Mouse (Mus musculus): ENCODE data around the gene Lrrc74b. TPM values are rescaled to one million over a fixed set of nuclear protein-coding genes. Genes with fewer than 3 reads are reported as not detected.
A peak's percentile ranks its signal among the peaks of the same experiment; 100 is the strongest.

The Lrrc74b gene
- 0.15 TPM in 1 of 2 replicates, not detected in the other for polyA plus RNA-seq (2014; fragmentation: Nextera tagmentation; extraction: Ambion mirVana)

DNA sequence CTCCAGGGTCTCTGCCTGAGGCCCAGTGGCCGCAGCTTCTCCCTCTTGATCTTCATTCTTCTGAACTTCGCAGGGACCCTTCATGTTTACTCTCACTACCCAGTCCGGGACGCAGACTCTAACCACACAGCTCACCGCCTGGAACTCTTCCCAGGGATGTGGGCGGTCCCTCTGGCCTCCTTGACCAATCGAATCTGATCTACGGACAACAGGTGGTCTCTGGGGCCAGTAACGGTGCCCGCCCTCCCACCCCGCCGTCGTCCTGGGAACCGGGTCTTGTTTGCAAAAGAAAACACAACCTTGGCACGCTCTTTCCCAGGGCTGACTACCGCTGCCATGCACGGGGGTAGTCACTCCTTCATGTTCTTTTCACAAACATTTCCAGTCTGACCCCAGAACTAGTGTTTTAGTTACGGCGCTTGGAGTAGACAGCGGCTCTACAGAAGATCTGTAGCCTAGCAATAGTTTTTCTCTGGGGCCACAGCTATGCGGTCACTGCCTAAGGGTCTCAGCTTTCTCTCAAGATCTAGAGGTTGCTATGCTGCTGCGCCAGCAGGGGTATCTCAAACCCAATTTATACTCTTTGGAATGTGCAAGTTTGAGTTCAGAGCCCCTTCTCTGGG, at the start of gene Lrrc74b:
TSS of gene Lrrc74b (minus strand) at position 120 of the 623 bp plus-strand sequence.
- H3K4me2 ChIP-seq (ENCODE audit: low read depth, low read length), result peak within 1 kb of the TSS; percentile 48
- H3K27me3 ChIP-seq (ENCODE audit: control insufficient read depth, insufficient read depth, low read length), result peaks cover 4% of the 10 kb centered on the region; the same call in 1 of the 2 replicates
- no peaks in the 10 kb centered on the region for H3K36me3 ChIP-seq (replicated peaks; ENCODE audit: control insufficient read depth, insufficient read depth, low read depth, low read length)
- H3K9me3 ChIP-seq (replicated peaks; ENCODE audit: control insufficient read depth, low read length), result no peaks in the 10 kb centered on the region
- ATAC-seq (replicated peaks; ENCODE audit: insufficient number of reproducible peaks, low FRiP score, low TSS enrichment, low read depth) (peak; percentile 50), DNase-seq (ENCODE audit: low spot score) (peak; percentile 74)
- no peak within 1 kb of the TSS for H3K9ac ChIP-seq (replicated peaks; ENCODE audit: low read length)
- H3K27ac ChIP-seq (replicated peaks; ENCODE audit: low read depth, low read length), result no peak within 1 kb of the TSS
- under 1% methylated on average over 22 of the region's 22 CpGs for WGBS
- peaks cover 8% of the 10 kb centered on the region; the same call in 1 of the 2 replicates for H3K4me1 ChIP-seq (ENCODE audit: control insufficient read depth, insufficient read depth, low read length)
- H3K4me3 ChIP-seq (ENCODE audit: low read depth, low read length), result peak within 1 kb of the TSS; percentile 18

DNA sequence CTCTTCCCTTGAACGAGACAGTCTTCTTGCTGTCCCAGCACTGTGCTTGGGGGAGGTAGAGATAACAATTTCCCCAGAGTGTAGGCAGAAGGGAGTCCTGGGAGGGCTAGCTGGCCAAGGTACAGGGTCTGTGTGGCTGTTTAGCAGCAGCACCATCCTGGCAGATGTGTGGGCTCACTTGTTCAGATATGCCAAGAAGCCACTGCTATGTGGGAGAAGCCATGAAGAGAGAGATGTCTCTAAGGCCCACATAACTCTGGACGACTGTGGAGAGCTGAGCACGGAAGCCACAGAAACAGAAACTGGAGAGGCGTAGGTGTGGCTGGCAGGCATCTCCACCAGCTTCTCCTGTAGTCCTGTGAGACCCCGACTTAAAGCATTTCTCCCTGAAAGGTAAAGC, 44.6 kb upstream of the Lrrc74b start:
- 75% methylated on average over 5 of the region's 5 CpGs for WGBS
- no peaks in the 10 kb centered on the region for H3K36me3 ChIP-seq (replicated peaks; ENCODE audit: control insufficient read depth, insufficient read depth, low read depth, low read length)
- H3K9me3 ChIP-seq (replicated peaks; ENCODE audit: control insufficient read depth, low read length), result no peaks in the 10 kb centered on the region
- H3K27me3 ChIP-seq (ENCODE audit: control insufficient read depth, insufficient read depth, low read length), result no peaks in the 10 kb centered on the region
- H3K9ac ChIP-seq (replicated peaks; ENCODE audit: low read length), result no peak overlapping the region
- no peak overlapping the region for H3K27ac ChIP-seq (replicated peaks; ENCODE audit: low read depth, low read length)
- no peak overlapping the region for H3K4me3 ChIP-seq (ENCODE audit: low read depth, low read length)
- no peak for DNase-seq (ENCODE audit: low spot score)
- no peak overlapping the region for H3K4me2 ChIP-seq (ENCODE audit: low read depth, low read length)
- no peaks in the 10 kb centered on the region for H3K4me1 ChIP-seq (ENCODE audit: control insufficient read depth, insufficient read depth, low read length)
- no peak for ATAC-seq (replicated peaks; ENCODE audit: insufficient number of reproducible peaks, low FRiP score, low TSS enrichment, low read depth)

DNA sequence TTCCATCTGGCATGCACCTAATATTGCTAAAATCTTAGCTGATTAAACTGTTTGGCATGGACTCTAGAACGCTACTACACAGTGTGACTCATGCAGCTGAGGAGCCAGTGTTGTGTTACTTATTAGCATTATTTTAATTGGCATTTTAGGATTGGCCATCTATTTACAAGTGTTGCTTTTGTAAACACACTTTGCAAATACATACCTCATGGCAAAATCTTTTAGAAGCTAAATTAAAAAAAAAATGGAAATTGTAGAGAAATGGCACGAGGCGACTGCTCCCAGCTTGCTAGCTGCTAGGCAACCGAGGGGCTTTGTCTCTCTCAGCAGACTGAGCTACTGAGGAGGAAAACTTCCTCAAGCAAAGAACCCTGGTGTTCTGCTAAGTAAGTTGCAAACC, 43.9 kb upstream of the Lrrc74b start:
- Histone ChIP-seq H3K4me1 (ENCODE audit: control insufficient read depth, insufficient read depth, low read length) (no peaks in the 10 kb centered on the region), H3K4me3 (ENCODE audit: low read depth, low read length) (no peak overlapping the region), H3K9ac (replicated peaks; ENCODE audit: low read length) (no peak overlapping the region), H3K9me3 (replicated peaks; ENCODE audit: control insufficient read depth, low read length) (no peaks in the 10 kb centered on the region), H3K27ac (replicated peaks; ENCODE audit: low read depth, low read length) (no peak overlapping the region), H3K36me3 (replicated peaks; ENCODE audit: control insufficient read depth, insufficient read depth, low read depth, low read length) (no peaks in the 10 kb centered on the region), H3K4me2 (ENCODE audit: low read depth, low read length) (no peak overlapping the region), H3K27me3 (ENCODE audit: control insufficient read depth, insufficient read depth, low read length) (no peaks in the 10 kb centered on the region)
- ATAC-seq (replicated peaks; ENCODE audit: insufficient number of reproducible peaks, low FRiP score, low TSS enrichment, low read depth) (no peak), DNase-seq (ENCODE audit: low spot score) (no peak)
- WGBS, result 76% methylated on average over 4 of the region's 4 CpGs

DNA sequence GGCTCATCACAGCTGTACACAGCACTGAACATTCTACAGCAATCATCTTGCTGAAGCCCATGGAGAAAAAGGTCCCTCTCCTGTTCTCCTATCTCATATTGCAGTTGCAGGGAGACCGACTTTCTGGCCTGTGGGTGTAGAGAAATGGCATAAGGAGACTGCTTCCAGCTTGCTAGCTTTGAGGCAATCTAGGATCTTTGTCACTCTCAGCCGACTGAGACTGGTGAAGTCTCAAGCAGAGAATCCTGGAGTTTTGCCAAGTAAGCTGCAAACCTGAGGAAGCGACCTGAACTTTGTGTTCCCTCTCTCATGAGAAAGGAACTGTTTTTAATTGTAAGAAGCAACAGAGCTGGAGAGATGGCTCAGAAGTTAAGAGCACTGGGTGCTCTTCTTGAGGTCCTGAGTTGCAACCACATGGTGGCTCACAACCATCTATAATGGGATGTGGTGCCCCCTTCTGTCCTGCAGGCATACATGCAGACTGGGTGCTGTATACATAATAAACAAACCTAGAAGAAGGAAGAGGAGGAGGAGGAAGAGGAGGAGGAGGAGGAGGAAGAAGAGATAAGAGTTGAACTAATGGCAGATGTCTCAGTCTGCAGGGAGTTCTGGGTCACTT, 40.0 kb upstream of the Lrrc74b start:
- ATAC-seq (replicated peaks; ENCODE audit: insufficient number of reproducible peaks, low FRiP score, low TSS enrichment, low read depth) (no peak), DNase-seq (ENCODE audit: low spot score) (no peak)
- no peaks in the 10 kb centered on the region for H3K36me3 ChIP-seq (replicated peaks; ENCODE audit: control insufficient read depth, insufficient read depth, low read depth, low read length)
- H3K9ac ChIP-seq (replicated peaks; ENCODE audit: low read length), result no peak overlapping the region
- H3K27ac ChIP-seq (replicated peaks; ENCODE audit: low read depth, low read length), result no peak overlapping the region
- H3K27me3 ChIP-seq (ENCODE audit: control insufficient read depth, insufficient read depth, low read length), result no peaks in the 10 kb centered on the region
- H3K4me1 ChIP-seq (ENCODE audit: control insufficient read depth, insufficient read depth, low read length), result no peaks in the 10 kb centered on the region
- H3K4me3 ChIP-seq (ENCODE audit: low read depth, low read length), result no peak overlapping the region
- no peaks in the 10 kb centered on the region for H3K9me3 ChIP-seq (replicated peaks; ENCODE audit: control insufficient read depth, low read length)
- no peak overlapping the region for H3K4me2 ChIP-seq (ENCODE audit: low read depth, low read length)
- WGBS, result 62% methylated on average over 3 of the region's 3 CpGs

DNA sequence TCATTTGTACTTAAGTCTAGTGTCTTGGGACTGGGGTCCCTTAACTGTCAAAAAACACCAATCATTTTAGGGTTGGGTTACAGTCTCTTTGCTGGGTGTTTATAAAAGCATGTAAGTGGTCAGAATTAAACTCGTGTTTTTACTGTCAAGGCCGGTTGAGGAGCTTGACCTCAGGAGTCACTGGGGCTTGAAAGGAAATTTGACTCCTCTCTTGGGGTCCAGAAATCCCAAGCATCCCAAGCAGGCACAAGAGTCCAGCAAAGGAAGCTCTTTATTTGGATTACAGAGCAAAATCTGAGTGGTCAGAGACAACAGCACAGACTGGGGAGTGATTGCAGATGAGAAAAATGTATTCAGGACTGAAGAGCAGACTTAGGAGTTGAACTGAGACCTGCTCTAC, 29.7 kb upstream of the Lrrc74b start:
- DNase-seq (ENCODE audit: low spot score) (peak; percentile 4), ATAC-seq (replicated peaks; ENCODE audit: insufficient number of reproducible peaks, low FRiP score, low TSS enrichment, low read depth) (no peak)
- H3K4me1 ChIP-seq (ENCODE audit: control insufficient read depth, insufficient read depth, low read length), result no peaks in the 10 kb centered on the region
- no peaks in the 10 kb centered on the region for H3K36me3 ChIP-seq (replicated peaks; ENCODE audit: control insufficient read depth, insufficient read depth, low read depth, low read length)
- H3K9me3 ChIP-seq (replicated peaks; ENCODE audit: control insufficient read depth, low read length), result no peaks in the 10 kb centered on the region
- no peak overlapping the region for H3K4me3 ChIP-seq (ENCODE audit: low read depth, low read length)
- no peak overlapping the region for H3K4me2 ChIP-seq (ENCODE audit: low read depth, low read length)
- 16% methylated on average over 2 of the region's 2 CpGs for WGBS
- H3K27ac ChIP-seq (replicated peaks; ENCODE audit: low read depth, low read length), result no peak overlapping the region
- H3K9ac ChIP-seq (replicated peaks; ENCODE audit: low read length), result no peak overlapping the region
- no peaks in the 10 kb centered on the region for H3K27me3 ChIP-seq (ENCODE audit: control insufficient read depth, insufficient read depth, low read length)

DNA sequence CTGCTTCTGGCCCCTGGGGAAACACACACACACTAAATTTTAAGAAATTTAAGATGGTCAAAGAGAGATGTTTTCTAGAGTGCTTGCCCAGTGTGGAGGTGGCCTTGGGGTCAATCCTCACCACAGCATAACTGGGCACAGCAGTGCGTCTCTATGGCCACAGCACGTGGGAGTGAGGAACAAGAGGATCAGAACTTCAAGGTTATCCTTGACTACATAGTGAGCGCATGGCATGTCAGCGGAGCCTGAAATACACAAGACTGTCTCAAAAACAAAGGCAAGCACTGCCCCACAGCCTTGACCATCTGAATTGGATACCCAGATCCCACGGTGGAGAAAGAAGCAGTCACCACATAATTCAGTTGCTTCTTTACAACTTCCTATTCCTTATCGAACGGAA, 23.5 kb upstream of the Lrrc74b start:
- H3K4me1 ChIP-seq (ENCODE audit: control insufficient read depth, insufficient read depth, low read length), result no peaks in the 10 kb centered on the region
- ATAC-seq (replicated peaks; ENCODE audit: insufficient number of reproducible peaks, low FRiP score, low TSS enrichment, low read depth) (no peak), DNase-seq (ENCODE audit: low spot score) (no peak)
- no peak overlapping the region for H3K27ac ChIP-seq (replicated peaks; ENCODE audit: low read depth, low read length)
- no peak overlapping the region for H3K4me2 ChIP-seq (ENCODE audit: low read depth, low read length)
- no peaks in the 10 kb centered on the region for H3K36me3 ChIP-seq (replicated peaks; ENCODE audit: control insufficient read depth, insufficient read depth, low read depth, low read length)
- H3K9ac ChIP-seq (replicated peaks; ENCODE audit: low read length), result no peak overlapping the region
- 88% methylated on average over 7 of the region's 7 CpGs for WGBS
- no peaks in the 10 kb centered on the region for H3K27me3 ChIP-seq (ENCODE audit: control insufficient read depth, insufficient read depth, low read length)
- no peak overlapping the region for H3K4me3 ChIP-seq (ENCODE audit: low read depth, low read length)
- no peaks in the 10 kb centered on the region for H3K9me3 ChIP-seq (replicated peaks; ENCODE audit: control insufficient read depth, low read length)

DNA sequence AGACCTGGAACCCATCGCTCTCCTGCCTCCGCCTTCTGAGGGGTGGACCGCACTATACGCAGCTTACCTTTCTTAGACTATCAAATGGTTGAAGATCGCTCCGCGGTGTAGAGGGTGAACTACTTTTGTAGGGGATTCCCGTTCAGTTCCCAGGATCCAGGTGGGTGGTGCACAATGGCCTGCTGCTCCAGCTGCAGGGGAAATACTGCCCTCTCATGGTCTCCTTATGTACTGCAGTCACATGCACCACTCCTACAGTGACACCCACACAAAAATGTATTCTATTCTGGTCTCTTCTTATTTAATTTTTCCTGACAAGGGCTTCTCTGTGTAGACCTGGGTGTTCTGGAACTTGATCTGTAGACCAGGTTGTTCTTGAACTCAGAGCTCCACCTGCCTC, 22.0 kb upstream of the Lrrc74b start, which contains the start of gene Slc7a4:
TSS of gene Slc7a4 (minus strand) at position 151 of the 400 bp plus-strand sequence.
- 17% methylated on average over 8 of the region's 8 CpGs for WGBS
- no peak within 1 kb of the TSS for H3K27ac ChIP-seq (replicated peaks; ENCODE audit: low read depth, low read length)
- H3K4me3 ChIP-seq (ENCODE audit: low read depth, low read length), result no peak within 1 kb of the TSS
- H3K27me3 ChIP-seq (ENCODE audit: control insufficient read depth, insufficient read depth, low read length), result no peaks in the 10 kb centered on the region
- DNase-seq (ENCODE audit: low spot score), result peak; percentile 62
- no peaks in the 10 kb centered on the region for H3K4me1 ChIP-seq (ENCODE audit: control insufficient read depth, insufficient read depth, low read length)
- ATAC-seq (replicated peaks; ENCODE audit: insufficient number of reproducible peaks, low FRiP score, low TSS enrichment, low read depth), result no peak
- H3K4me2 ChIP-seq (ENCODE audit: low read depth, low read length), result no peak within 1 kb of the TSS
- no peaks in the 10 kb centered on the region for H3K9me3 ChIP-seq (replicated peaks; ENCODE audit: control insufficient read depth, low read length)
- no peaks in the 10 kb centered on the region for H3K36me3 ChIP-seq (replicated peaks; ENCODE audit: control insufficient read depth, insufficient read depth, low read depth, low read length)
- H3K9ac ChIP-seq (replicated peaks; ENCODE audit: low read length), result no peak within 1 kb of the TSS

DNA sequence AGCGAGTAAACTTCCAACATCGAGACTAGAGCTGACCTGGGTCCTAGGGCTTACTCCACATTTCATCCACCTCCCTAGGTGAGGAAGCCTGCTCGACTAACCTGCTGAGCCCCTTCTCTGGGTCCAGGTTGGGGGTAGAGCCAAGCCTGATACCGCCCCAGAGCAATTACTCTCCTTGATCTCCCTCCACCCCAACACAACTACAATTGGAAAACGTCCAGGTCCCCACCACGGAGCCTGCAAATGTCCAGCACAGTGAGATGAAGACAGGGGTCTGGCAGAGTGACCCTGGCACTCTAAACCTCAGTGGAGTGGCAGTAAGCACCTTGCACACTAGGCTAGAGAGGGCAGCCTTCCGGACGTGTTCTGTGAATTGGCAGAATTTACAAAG, 15.8 kb upstream of the Lrrc74b start:
- ATAC-seq (replicated peaks; ENCODE audit: insufficient number of reproducible peaks, low FRiP score, low TSS enrichment, low read depth) (0 out of 2 replicates have a peak, but pooled peaks have one; percentile 39), DNase-seq (ENCODE audit: low spot score) (no peak)
- Histone ChIP-seq H3K4me1 (ENCODE audit: control insufficient read depth, insufficient read depth, low read length) (no peaks in the 10 kb centered on the region), H3K4me3 (ENCODE audit: low read depth, low read length) (peak overlapping the region; percentile 43), H3K4me2 (ENCODE audit: low read depth, low read length) (peak overlapping the region; percentile 74), H3K27me3 (ENCODE audit: control insufficient read depth, insufficient read depth, low read length) (peaks cover 25% of the 10 kb centered on the region), H3K36me3 (replicated peaks; ENCODE audit: control insufficient read depth, insufficient read depth, low read depth, low read length) (no peaks in the 10 kb centered on the region), H3K27ac (replicated peaks; ENCODE audit: low read depth, low read length) (no peak overlapping the region), H3K9me3 (replicated peaks; ENCODE audit: control insufficient read depth, low read length) (no peaks in the 10 kb centered on the region), H3K9ac (replicated peaks; ENCODE audit: low read length) (peak overlapping the region; percentile 56)
- 18% methylated on average over 8 of the region's 8 CpGs for WGBS
